Mouse (Mus musculus) lung, embryonic 16.5 days (tissue): Measurements from ENCODE around the gene Ak6. TPM values are rescaled to one million over a fixed set of nuclear protein-coding genes. Genes with fewer than 3 reads are reported as not detected.

ENCODE experiments used
- ATAC-seq: fragments of 200-750 bp; cut with Nextera tagmentation; 2 replicates; pipeline ENCODE4 v1.8.0; 2017; ENCODE audit warnings: low read depth, mild to moderate bottlenecking, moderate library complexity
- H3K27ac ChIP-seq: fragments of 300-500 bp; sonication (generic); 2 replicates; pipeline ENCODE4 v1.5.1; 2014; ENCODE audit warnings: mild to moderate bottlenecking, control low read depth, low read length
- H3K27me3 ChIP-seq: fragments of 300-500 bp; sonication (generic); 2 replicates; pipeline ENCODE4 v1.6.1; 2014; ENCODE audit warnings: low read depth, low read length, mixed read lengths; ENCODE audit not compliant: control insufficient read depth, insufficient read depth
- H3K36me3 ChIP-seq: fragments of 300-500 bp; sonication (generic); 2 replicates; pipeline ENCODE4 v1.6.1; 2014; ENCODE audit warnings: low read length; ENCODE audit not compliant: control insufficient read depth, insufficient read depth
- H3K4me1 ChIP-seq: fragments of 300-500 bp; sonication (generic); replicated peaks from 2 replicates; pipeline ENCODE4 v1.6.1; 2014; ENCODE audit warnings: low read length, mixed read lengths; ENCODE audit not compliant: control insufficient read depth, insufficient read depth
- H3K4me2 ChIP-seq: fragments of 300-500 bp; sonication (generic); 2 replicates; pipeline ENCODE4 v1.6.1; 2014; ENCODE audit warnings: low read depth, low read length, control low read depth
- H3K4me3 ChIP-seq: fragments of 300-500 bp; sonication (generic); 2 replicates; pipeline ENCODE4 v1.5.1; 2014; ENCODE audit warnings: mild to moderate bottlenecking, low read length, control low read depth
- H3K9ac ChIP-seq: fragments of 300-500 bp; sonication (generic); 2 replicates; pipeline ENCODE4 v1.6.1; 2014; ENCODE audit warnings: low read length, control low read depth
- H3K9me3 ChIP-seq: fragments of 300-500 bp; sonication (generic); 2 replicates; pipeline ENCODE4 v1.6.1; 2016; ENCODE audit warnings: low read length; ENCODE audit not compliant: control insufficient read depth
- WGBS: fragments of 180-500 bp; shearing (Covaris S2); extraction: QIAGEN DNeasy Blood & Tissue Kit; methylation state at CpG from one replicate; pipeline ENCODE4 v1.1.7; 2014; 5-methylcytosine and 5-hydroxymethylcytosine counted together
- polyA plus RNA-seq: library from polyadenylated mRNA; unstranded; fragments of >200 nt; fragmentation: Nextera tagmentation; extraction: Ambion mirVana; gene quantifications from 2 replicates; pipeline ENCODE4 v1.2.1, GENCODE M21; 2015

Ak6 gene
- polyA plus RNA-seq, result 257 TPM in 2 replicates

DNA sequence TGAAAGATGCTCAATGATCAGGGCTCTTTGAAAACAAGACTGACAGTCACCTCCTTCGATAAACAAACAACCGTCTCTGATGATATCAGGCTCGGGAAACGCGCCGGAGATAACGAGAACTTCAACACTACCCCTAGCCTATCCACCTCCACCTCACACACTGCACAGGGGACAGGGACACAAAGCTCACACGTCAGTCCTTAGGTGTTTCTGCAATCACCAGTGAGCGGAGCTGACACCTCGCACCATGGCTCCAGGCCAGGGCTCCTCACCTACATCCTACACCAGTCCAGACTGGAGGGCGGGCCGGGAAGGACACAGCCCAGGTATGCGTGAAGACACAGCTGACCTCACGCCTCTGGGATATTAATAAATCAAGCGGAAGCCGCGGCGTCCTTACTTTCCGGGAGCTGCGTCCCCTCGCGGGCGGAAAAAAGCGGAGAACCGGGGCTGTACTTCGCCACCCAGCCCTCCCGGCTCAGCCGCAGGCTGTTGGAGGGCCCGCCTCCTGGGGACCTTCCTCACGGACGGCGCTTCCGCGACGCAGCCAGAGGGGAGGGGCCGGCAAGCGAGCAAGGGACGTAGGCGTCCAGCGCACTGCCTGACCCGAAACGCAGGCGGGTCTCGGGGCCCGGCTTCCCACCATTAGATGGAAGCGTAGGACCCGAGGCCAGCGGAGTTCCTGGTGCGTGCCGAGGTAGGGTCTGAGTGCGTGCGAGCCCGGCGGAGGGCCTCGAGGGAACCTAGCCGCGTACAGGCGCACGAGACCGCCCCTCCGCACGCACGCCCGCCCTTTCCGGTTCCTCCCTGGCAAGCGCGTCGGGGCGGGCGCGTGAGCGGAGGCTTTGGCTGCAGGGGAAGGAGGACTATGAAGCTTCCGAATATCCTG lies at the start of gene Ak6, which contains the start of gene Rad17:
Gene Ak6 (plus strand): TSS at position 430 of the 889 bp plus-strand sequence.
Gene Rad17 (minus strand): TSS at position 502 of the 889 bp plus-strand sequence.
- H3K27ac ChIP-seq, result peak within 1 kb of the TSS; percentile 96
- no peaks in the 10 kb centered on the region; the same call in 1 of the 2 replicates for H3K36me3 ChIP-seq
- H3K9me3 ChIP-seq, result no peaks in the 10 kb centered on the region
- ATAC-seq, result peak; percentile 98
- under 1% methylated on average over 73 of the region's 73 CpGs for WGBS
- H3K4me3 ChIP-seq, result peak within 1 kb of the TSS; percentile 66
- peak within 1 kb of the TSS; percentile 83 for H3K4me2 ChIP-seq
- no peaks in the 10 kb centered on the region for H3K27me3 ChIP-seq
- peak within 1 kb of the TSS; percentile 75 for H3K9ac ChIP-seq
- H3K4me1 ChIP-seq, result 0 out of 2 replicates have a peak, but pooled peaks cover 3% of the 10 kb centered on the region

DNA sequence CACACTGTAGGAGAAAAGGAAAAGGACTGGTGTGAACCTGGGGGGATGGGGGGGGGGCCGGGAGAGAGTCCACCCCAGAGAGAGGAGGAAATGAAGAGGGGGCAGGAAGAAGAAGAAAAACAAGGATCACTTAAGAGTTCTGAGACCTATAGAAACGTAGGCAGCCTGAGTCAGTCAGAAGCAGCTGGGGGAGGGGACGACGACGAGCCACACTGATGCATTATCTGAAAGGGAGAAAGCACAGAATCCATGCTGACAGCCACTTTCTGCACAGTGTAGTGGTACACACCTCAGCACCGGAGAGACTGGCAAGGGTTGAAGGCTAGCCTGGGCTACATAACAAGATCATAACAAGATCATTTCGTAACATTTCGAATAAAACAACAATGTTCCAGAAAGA lies 49.7 kb upstream of the Ak6 start:
- 0 out of 2 replicates have a peak overlapping the region, but pooled peaks have one; percentile 19 for H3K9ac ChIP-seq
- 53% methylated on average over 8 of the region's 8 CpGs for WGBS

DNA sequence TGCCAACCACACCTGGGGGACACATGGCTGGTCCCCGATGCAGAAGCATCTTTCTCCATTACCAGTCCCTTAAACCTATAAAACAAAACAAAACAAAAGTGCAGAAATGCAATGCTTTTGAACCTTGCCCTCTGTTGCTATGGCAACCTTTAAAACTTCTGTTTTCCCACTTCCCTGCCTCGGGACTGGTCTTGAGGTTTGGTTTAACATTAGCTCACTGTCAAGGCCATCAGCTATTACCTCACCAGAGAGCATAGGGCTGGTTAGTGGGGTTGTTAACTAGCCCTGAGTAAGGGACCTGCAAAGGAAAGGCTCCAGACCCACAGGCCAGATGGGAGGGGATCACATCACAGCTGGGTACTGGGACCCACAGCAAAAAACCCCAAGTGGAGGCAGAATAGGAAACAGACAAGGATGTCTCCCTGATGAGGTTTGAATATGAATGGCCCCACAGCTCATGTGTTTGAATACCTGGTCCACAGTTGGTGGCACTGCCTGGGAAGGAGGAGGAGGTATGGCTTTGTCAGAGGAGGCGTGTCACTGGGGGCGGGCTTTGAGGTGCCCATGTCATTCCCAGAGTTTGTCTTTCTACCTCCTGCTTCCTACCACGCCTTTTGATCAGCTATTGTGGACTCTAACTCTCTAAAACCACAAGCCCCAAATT lies 48.4 kb upstream of the Ak6 start:
- Histone ChIP-seq H3K4me3 (no peak overlapping the region), H3K9ac (no peak overlapping the region), H3K9me3 (no peaks in the 10 kb centered on the region), H3K4me2 (no peak overlapping the region), H3K4me1 (no peaks in the 10 kb centered on the region), H3K27me3 (no peaks in the 10 kb centered on the region), H3K36me3 (no peaks in the 10 kb centered on the region), H3K27ac (no peak overlapping the region)
- ATAC-seq, result no peak
- WGBS, result 67% methylated on average over 5 of the region's 5 CpGs

More for the DNA sequence above, 49.7 kb upstream of the Ak6 start:
- Histone ChIP-seq H3K4me1 (no peaks in the 10 kb centered on the region), H3K4me3 (no peak overlapping the region; the same call in 1 of the 2 replicates), H3K27me3 (no peaks in the 10 kb centered on the region), H3K9me3 (no peaks in the 10 kb centered on the region), H3K4me2 (peak overlapping the region; percentile 19; the same call in 1 of the 2 replicates), H3K36me3 (no peaks in the 10 kb centered on the region), H3K27ac (peak overlapping the region; percentile 46; the same call in 1 of the 2 replicates)
- no peak for ATAC-seq

DNA sequence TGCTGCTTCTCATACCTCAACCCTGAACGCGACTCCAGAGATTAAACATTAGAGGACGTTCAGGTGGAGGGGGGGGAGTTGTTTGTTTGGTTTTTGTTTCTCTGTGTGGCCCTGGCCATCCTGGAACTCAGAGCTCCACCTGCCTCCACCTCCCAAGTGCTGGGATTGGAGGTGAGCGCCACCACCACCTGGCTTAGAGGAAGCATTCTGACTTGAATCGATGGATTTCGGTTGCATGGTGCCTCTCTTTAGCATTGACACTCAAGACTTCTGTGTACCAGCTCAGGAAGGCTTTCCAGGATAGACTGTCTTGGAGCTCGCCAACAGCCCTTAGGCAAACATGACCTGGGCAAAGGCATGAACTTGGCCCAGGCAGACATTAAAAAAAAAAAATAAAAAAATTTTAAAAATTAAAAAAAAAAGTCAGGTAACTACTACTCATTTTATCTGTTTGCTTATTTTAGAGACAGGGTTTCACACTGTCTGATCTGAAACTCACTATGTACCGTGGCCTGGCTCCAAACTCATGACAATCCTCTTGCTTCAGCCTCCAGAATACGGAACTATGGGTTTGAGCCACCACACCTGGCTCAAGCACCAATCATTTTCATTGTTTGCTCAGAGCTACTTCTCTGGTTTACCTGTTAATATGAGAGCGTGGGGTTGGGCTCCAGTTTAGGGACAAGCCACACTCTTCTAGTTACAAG lies 47.6 kb upstream of the Ak6 start:
- peaks cover 5% of the 10 kb centered on the region for H3K36me3 ChIP-seq
- H3K4me2 ChIP-seq, result no peak overlapping the region
- no peak for ATAC-seq
- H3K4me1 ChIP-seq, result no peaks in the 10 kb centered on the region
- WGBS, result 75% methylated on average over 10 of the region's 10 CpGs
- H3K27ac ChIP-seq, result no peak overlapping the region
- no peak overlapping the region for H3K9ac ChIP-seq
- H3K9me3 ChIP-seq, result peaks cover 4% of the 10 kb centered on the region; the same call in 1 of the 2 replicates
- H3K27me3 ChIP-seq, result no peaks in the 10 kb centered on the region
- H3K4me3 ChIP-seq, result no peak overlapping the region

DNA sequence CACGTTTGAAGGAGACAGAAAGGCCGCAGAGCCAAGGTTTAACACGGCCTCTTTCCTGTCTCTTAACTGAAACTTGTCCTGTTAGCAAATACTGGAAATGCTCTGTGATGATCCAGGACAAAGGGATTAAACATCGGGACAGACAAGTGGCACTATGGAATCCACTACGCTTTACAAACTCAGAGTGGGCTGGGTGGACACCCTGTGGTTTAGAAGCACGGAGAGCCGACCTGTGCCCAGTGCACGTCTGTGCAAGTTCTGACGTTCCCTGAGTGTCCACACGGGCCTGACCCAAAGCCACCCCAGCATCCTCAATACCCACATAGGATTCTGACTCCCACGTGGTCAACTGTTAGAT lies 47.1 kb upstream of the Ak6 start:
- Histone ChIP-seq H3K9ac (no peak overlapping the region), H3K27ac (no peak overlapping the region), H3K9me3 (peaks cover 4% of the 10 kb centered on the region; the same call in 1 of the 2 replicates), H3K4me1 (no peaks in the 10 kb centered on the region), H3K36me3 (peaks cover 5% of the 10 kb centered on the region), H3K4me3 (no peak overlapping the region), H3K27me3 (no peaks in the 10 kb centered on the region), H3K4me2 (no peak overlapping the region)
- ATAC-seq, result no peak
- 75% methylated on average over 11 of the region's 11 CpGs for WGBS

DNA sequence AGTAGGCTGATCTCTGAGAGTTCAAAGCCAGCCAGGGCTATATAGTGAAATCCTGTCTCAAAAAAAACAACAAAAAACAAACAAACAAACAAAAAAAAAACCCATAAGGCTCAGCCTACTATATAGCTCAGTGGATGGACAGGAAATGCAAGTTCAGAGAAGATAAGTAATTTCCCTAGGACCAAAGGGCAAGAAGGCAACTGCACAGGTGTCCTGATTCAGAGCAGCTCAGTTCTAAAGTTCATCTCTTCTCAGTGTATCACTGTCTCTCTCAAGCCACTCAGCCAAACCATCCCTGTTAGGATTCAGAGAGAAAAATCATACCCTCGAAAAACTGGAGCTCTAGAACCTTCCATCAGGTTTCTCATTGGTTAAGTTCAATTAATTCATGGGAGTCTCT lies 44.9 kb upstream of the Ak6 start:
- H3K4me3 ChIP-seq, result no peak overlapping the region
- H3K9me3 ChIP-seq, result peaks cover 4% of the 10 kb centered on the region; the same call in 1 of the 2 replicates
- no peak overlapping the region for H3K9ac ChIP-seq
- no peaks in the 10 kb centered on the region for H3K27me3 ChIP-seq
- no peaks in the 10 kb centered on the region for H3K4me1 ChIP-seq
- WGBS, result 68% methylated on average over 1 of the region's 1 CpGs
- no peak overlapping the region for H3K4me2 ChIP-seq
- H3K36me3 ChIP-seq, result peaks cover 5% of the 10 kb centered on the region
- no peak for ATAC-seq
- no peak overlapping the region for H3K27ac ChIP-seq

DNA sequence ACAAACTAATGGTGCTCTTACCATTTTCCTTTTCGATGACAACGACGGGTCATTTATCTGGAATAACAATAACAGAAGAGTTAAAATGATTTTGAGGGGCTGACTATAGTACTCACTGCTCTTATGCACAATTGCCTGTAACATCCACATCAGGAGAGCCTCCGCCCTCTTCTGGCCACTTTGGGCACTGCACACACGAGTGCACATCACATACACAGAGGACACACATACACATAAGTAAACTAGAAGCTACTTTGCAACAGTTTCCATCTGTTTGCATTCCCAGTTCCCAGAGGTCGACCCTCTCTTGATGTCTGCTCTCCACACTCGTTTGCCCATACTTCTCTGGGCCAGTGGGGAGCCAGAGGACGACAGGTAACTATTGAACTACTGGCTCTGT lies 43.0 kb upstream of the Ak6 start:
- Histone ChIP-seq H3K27me3 (no peaks in the 10 kb centered on the region), H3K9ac (no peak overlapping the region), H3K36me3 (peaks cover 10% of the 10 kb centered on the region), H3K4me2 (no peak overlapping the region), H3K9me3 (peaks cover 4% of the 10 kb centered on the region; the same call in 1 of the 2 replicates), H3K4me3 (no peak overlapping the region), H3K4me1 (no peaks in the 10 kb centered on the region), H3K27ac (no peak overlapping the region)
- 82% methylated on average over 8 of the region's 8 CpGs for WGBS
- no peak for ATAC-seq

DNA sequence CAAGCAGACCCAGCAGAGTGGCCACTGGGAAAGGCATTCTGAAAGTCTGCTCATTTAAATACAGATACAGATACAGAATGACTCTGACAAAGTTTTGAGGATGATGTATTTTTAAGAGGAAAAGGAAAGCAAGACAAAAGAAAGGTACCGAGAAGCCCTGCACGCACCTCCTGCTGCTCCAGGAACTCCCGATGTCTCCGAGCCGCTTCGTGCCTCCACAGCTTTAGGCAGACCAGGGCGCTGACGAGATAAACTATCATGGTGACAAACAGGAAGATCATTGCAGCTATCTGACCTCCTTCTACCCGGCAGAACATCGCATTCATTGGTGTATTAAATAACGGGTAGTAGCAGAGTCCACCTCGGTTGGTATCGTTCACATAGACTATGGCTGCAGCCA lies 39.5 kb upstream of the Ak6 start:
- peaks cover 4% of the 10 kb centered on the region; the same call in 1 of the 2 replicates for H3K9me3 ChIP-seq
- no peak overlapping the region for H3K9ac ChIP-seq
- no peak overlapping the region for H3K4me3 ChIP-seq
- 90% methylated on average over 13 of the region's 13 CpGs for WGBS
- peaks cover 10% of the 10 kb centered on the region for H3K36me3 ChIP-seq
- no peaks in the 10 kb centered on the region for H3K27me3 ChIP-seq
- no peak overlapping the region for H3K27ac ChIP-seq
- no peaks in the 10 kb centered on the region for H3K4me1 ChIP-seq
- no peak overlapping the region for H3K4me2 ChIP-seq
- ATAC-seq, result no peak
